In genomic region chr8:77549881-77550580, GRCm38 (mm10) we compare ENCODE assay signal across 8 mouse cellular contexts. TPM values are rescaled to one million over a fixed set of nuclear protein-coding genes. Genes with fewer than 3 reads are reported as not detected.
DNase-seq lines count a peak whose midpoint lies in the region; ATAC-seq lines count a peak whose summit lies in the region.

No protein-coding gene starts in this region.

- peak overlapping the region; percentile 65 for H3K4me2 ChIP-seq in forebrain, embryonic 14.5 days (ENCODE audit: low read length)
- H3K4me2 ChIP-seq in intestine, embryonic 16.5 days (ENCODE audit: low read depth, low read length) = peak overlapping the region; percentile 67
- peak overlapping the region; percentile 88 for H3K4me2 ChIP-seq in liver, embryonic 16.5 days (ENCODE audit: low read depth, low read length)
- peak overlapping the region; percentile 58 for H3K4me2 ChIP-seq in neural tube, embryonic 14.5 days (ENCODE audit: low read depth, low read length)

- H3K9me3 ChIP-seq in forebrain, embryonic 14.5 days (replicated peaks; ENCODE audit: control insufficient read depth, low read length) = no peaks in the 10 kb centered on the region
- H3K9me3 ChIP-seq in intestine, embryonic 16.5 days (ENCODE audit: control insufficient read depth, low read length) = no peaks in the 10 kb centered on the region
- no peaks in the 10 kb centered on the region for H3K9me3 ChIP-seq in liver, embryonic 16.5 days (replicated peaks; ENCODE audit: control insufficient read depth, low read length)
- no peaks in the 10 kb centered on the region for H3K9me3 ChIP-seq in neural tube, embryonic 14.5 days (ENCODE audit: control insufficient read depth, low read length)

- no peak for ATAC-seq in forebrain, embryonic 14.5 days
- ATAC-seq in intestine, embryonic 16.5 days = no peak
- ATAC-seq in liver, embryonic 16.5 days (ENCODE audit: low read depth) = no peak
- ATAC-seq in neural tube, embryonic 14.5 days (ENCODE audit: low read depth) = no peak

- H3K4me3 ChIP-seq in forebrain, embryonic 14.5 days (ENCODE audit: low read depth, low read length) = peak overlapping the region; percentile 87
- H3K4me3 ChIP-seq in intestine, embryonic 16.5 days (ENCODE audit: low read length) = peak overlapping the region; percentile 96
- peak overlapping the region; percentile 93 for H3K4me3 ChIP-seq in liver, embryonic 16.5 days (ENCODE audit: low read depth, low read length)
- H3K4me3 ChIP-seq in neural tube, embryonic 14.5 days (ENCODE audit: low read depth, low read length) = peak overlapping the region; percentile 95

- H3K27ac ChIP-seq in forebrain, embryonic 14.5 days (ENCODE audit: low read depth, low read length) = no peak overlapping the region
- H3K27ac ChIP-seq in intestine, embryonic 16.5 days (ENCODE audit: low read length) = peak overlapping the region; percentile 94
- H3K27ac ChIP-seq in liver, embryonic 16.5 days (ENCODE audit: low read length) = peak overlapping the region; percentile 86
- no peak overlapping the region for H3K27ac ChIP-seq in neural tube, embryonic 14.5 days (ENCODE audit: low read depth, low read length)

- no peaks in the 10 kb centered on the region for H3K4me1 ChIP-seq in forebrain, embryonic 14.5 days (ENCODE audit: control insufficient read depth, insufficient read depth, low read length)
- peaks cover 5% of the 10 kb centered on the region; the same call in 1 of the 2 replicates for H3K4me1 ChIP-seq in intestine, embryonic 16.5 days (ENCODE audit: control insufficient read depth, insufficient read depth, low read length)
- H3K4me1 ChIP-seq in liver, embryonic 16.5 days (ENCODE audit: control insufficient read depth, low read depth, low read length) = peaks cover 4% of the 10 kb centered on the region
- peaks cover 3% of the 10 kb centered on the region; the same call in 1 of the 2 replicates for H3K4me1 ChIP-seq in neural tube, embryonic 14.5 days (ENCODE audit: control insufficient read depth, insufficient read depth, low read length)

- H3K9ac ChIP-seq in forebrain, embryonic 14.5 days (ENCODE audit: low read length) = peak overlapping the region; percentile 92
- peak overlapping the region; percentile 97 for H3K9ac ChIP-seq in intestine, embryonic 16.5 days (ENCODE audit: low read depth, low read length)
- peak overlapping the region; percentile 93 for H3K9ac ChIP-seq in liver, embryonic 16.5 days (ENCODE audit: low read depth, low read length)
- H3K9ac ChIP-seq in neural tube, embryonic 14.5 days (replicated peaks; ENCODE audit: low read depth, low read length) = peak overlapping the region; percentile 94

- no peaks in the 10 kb centered on the region for H3K27me3 ChIP-seq in forebrain, embryonic 14.5 days (replicated peaks; ENCODE audit: control insufficient read depth, insufficient read depth, low read length)
- H3K27me3 ChIP-seq in intestine, embryonic 16.5 days (replicated peaks; ENCODE audit: control insufficient read depth, insufficient read depth, low read length) = no peaks in the 10 kb centered on the region
- H3K27me3 ChIP-seq in liver, embryonic 16.5 days (ENCODE audit: control insufficient read depth, insufficient read depth, low read depth, low read length) = no peaks in the 10 kb centered on the region
- no peaks in the 10 kb centered on the region for H3K27me3 ChIP-seq in neural tube, embryonic 14.5 days (ENCODE audit: control insufficient read depth, insufficient read depth, low read length)

- H3K36me3 ChIP-seq in forebrain, embryonic 14.5 days (ENCODE audit: control insufficient read depth, insufficient read depth, low read length) = peaks cover 19% of the 10 kb centered on the region
- peaks cover 13% of the 10 kb centered on the region for H3K36me3 ChIP-seq in intestine, embryonic 16.5 days (ENCODE audit: control insufficient read depth, insufficient read depth, low read length)
- H3K36me3 ChIP-seq in liver, embryonic 16.5 days (ENCODE audit: control insufficient read depth, insufficient read depth) = peaks cover 12% of the 10 kb centered on the region
- H3K36me3 ChIP-seq in neural tube, embryonic 14.5 days (ENCODE audit: control insufficient read depth, insufficient read depth, low read length) = peaks cover 14% of the 10 kb centered on the region

- 27% methylated on average over 7 of the region's 7 CpGs for WGBS in forebrain, embryonic 14.5 days
- 19% methylated on average over 7 of the region's 7 CpGs for WGBS in intestine, embryonic 16.5 days
- WGBS in liver, embryonic 16.5 days (ENCODE audit: insufficient replicate concordance) = 10% methylated on average over 7 of the region's 7 CpGs
- WGBS in neural tube, embryonic 14.5 days = 28% methylated on average over 7 of the region's 7 CpGs

- peak; percentile 8 for DNase-seq in urinary bladder, postnatal 25 days (ENCODE audit: low spot score)
- no peak for DNase-seq in urinary bladder, postnatal 10 days (ENCODE audit: low spot score)
- DNase-seq in c-Kit-positive CD71-positive TER-119-positive erythroid progenitor cells, embryonic 14.5 days (ENCODE audit: low spot score) = peak; percentile 56
- peak; percentile 63 for DNase-seq in forebrain, embryonic 14.5 days (ENCODE audit: low spot score)
- no peak for DNase-seq in gastrocnemius, postnatal 25 days

RNA-seq across cellular contexts. Expression of gene Prmt9, which starts 0.8 kb away (rescaled TPM):
- 22.7 and 24.1 TPM in 2 replicates for polyA plus RNA-seq in forebrain, embryonic 14.5 days (2014; fragmentation: Nextera tagmentation; extraction: Ambion mirVana)
- polyA plus RNA-seq in intestine, embryonic 16.5 days (2015; fragmentation: Nextera tagmentation; extraction: Ambion mirVana) = 16.1 and 16.6 TPM in 2 replicates
- polyA plus RNA-seq in liver, embryonic 16.5 days (2015; fragmentation: Nextera tagmentation; extraction: Ambion mirVana) = 7.2 and 7.3 TPM in 2 replicates
- 32.6 and 32.9 TPM in 2 replicates for polyA plus RNA-seq in neural tube, embryonic 14.5 days (2014; fragmentation: Nextera tagmentation; extraction: Ambion mirVana)
- 1 to 10 TPM; 8.0 to 8.9 TPM for total RNA-seq in gastrocnemius, postnatal 25 days (2021)

RNA-seq across cellular contexts. Expression of gene Arhgap10, which starts 32.3 kb away (rescaled TPM):
- polyA plus RNA-seq in forebrain, embryonic 14.5 days (2014; fragmentation: Nextera tagmentation; extraction: Ambion mirVana) = 3.6 and 4.2 TPM in 2 replicates
- 28.9 and 29.6 TPM in 2 replicates for polyA plus RNA-seq in intestine, embryonic 16.5 days (2015; fragmentation: Nextera tagmentation; extraction: Ambion mirVana)
- polyA plus RNA-seq in liver, embryonic 16.5 days (2015; fragmentation: Nextera tagmentation; extraction: Ambion mirVana) = 5.7 and 7.0 TPM in 2 replicates
- 3.8 and 6.0 TPM in 2 replicates for polyA plus RNA-seq in neural tube, embryonic 14.5 days (2014; fragmentation: Nextera tagmentation; extraction: Ambion mirVana)
- 10 to 100 TPM; 48.2 to 58.2 TPM for total RNA-seq in gastrocnemius, postnatal 25 days (2021)

Comparison
In these comparisons a context has a peak if more than half of its experiments do, and no peak if none do; other contexts are left out.
1. DNase-seq: peak in urinary bladder, postnatal 25 days (single experiment), c-Kit-positive CD71-positive TER-119-positive erythroid progenitor cells, embryonic 14.5 days (single experiment) and forebrain, embryonic 14.5 days (single experiment); none in urinary bladder, postnatal 10 days (single experiment) and gastrocnemius, postnatal 25 days (single experiment).
2. H3K27ac ChIP-seq: peak in intestine, embryonic 16.5 days (single experiment) and liver, embryonic 16.5 days (single experiment); none in forebrain, embryonic 14.5 days (single experiment) and neural tube, embryonic 14.5 days (single experiment).
3. Peak in every context shown above with its lines, with median percentiles within 50 percentile points of each other: H3K4me2 ChIP-seq, H3K4me3 ChIP-seq and H3K9ac ChIP-seq.